Mouse (Mus musculus) limb, embryonic 13.5 days (tissue): ENCODE measurements around the gene Ttc41. TPM values are rescaled to one million over a fixed set of nuclear protein-coding genes. Genes with fewer than 3 reads are reported as not detected.

Experiments used
- ATAC-seq: fragments of 200-750 bp; cut with Nextera tagmentation; 2 replicates; pipeline ENCODE4 v1.8.0; 2017; ENCODE audit warnings: low read depth, moderate number of reproducible peaks, moderate TSS enrichment; ENCODE audit not compliant: low FRiP score
- H3K27ac ChIP-seq: fragments of 300-500 bp; sonication (generic); 2 replicates; pipeline ENCODE4 v1.5.1; 2015; ENCODE audit warnings: inconsistent platforms, mild to moderate bottlenecking, moderate library complexity
- H3K27me3 ChIP-seq: fragments of 300-500 bp; sonication (generic); 2 replicates; pipeline ENCODE4 v1.6.1; 2015; ENCODE audit warnings: mild to moderate bottlenecking, inconsistent platforms
- H3K36me3 ChIP-seq: fragments of 300-500 bp; sonication (generic); 2 replicates; pipeline ENCODE4 v1.6.1; 2015; ENCODE audit warnings: inconsistent platforms, mild to moderate bottlenecking, moderate library complexity
- H3K4me1 ChIP-seq: fragments of 300-500 bp; sonication (generic); 2 replicates; pipeline ENCODE4 v1.6.1; 2015; ENCODE audit warnings: inconsistent platforms
- H3K4me2 ChIP-seq: fragments of 300-500 bp; sonication (generic); replicated peaks from 2 replicates; pipeline ENCODE4 v1.6.1; 2015; ENCODE audit warnings: inconsistent platforms, mild to moderate bottlenecking, moderate library complexity
- H3K4me3 ChIP-seq: fragments of 300-500 bp; sonication (generic); 2 replicates; pipeline ENCODE4 v1.5.1; 2015; ENCODE audit warnings: moderate library complexity, mild to moderate bottlenecking, inconsistent platforms
- H3K9ac ChIP-seq: fragments of 300-500 bp; sonication (generic); 2 replicates; pipeline ENCODE4 v1.6.1; 2015; ENCODE audit warnings: mild to moderate bottlenecking, inconsistent platforms
- H3K9me3 ChIP-seq: fragments of 300-500 bp; sonication (generic); 2 replicates; pipeline ENCODE4 v1.6.1; 2016; ENCODE audit warnings: inconsistent platforms
- WGBS: fragments of 180-500 bp; shearing (Covaris S2); methylation state at CpG from one replicate; pipeline ENCODE4 v1.1.7; 2015; 5-methylcytosine and 5-hydroxymethylcytosine counted together
- polyA plus RNA-seq: library from polyadenylated mRNA; unstranded; fragments of >200 nt; fragmentation: Nextera tagmentation; extraction: Ambion mirVana; gene quantifications from 2 replicates; pipeline ENCODE4 v1.2.1, GENCODE M21; 2015

The Ttc41 gene
- polyA plus RNA-seq, 1 experiment from 2014 or later, result 1.7 TPM

DNA sequence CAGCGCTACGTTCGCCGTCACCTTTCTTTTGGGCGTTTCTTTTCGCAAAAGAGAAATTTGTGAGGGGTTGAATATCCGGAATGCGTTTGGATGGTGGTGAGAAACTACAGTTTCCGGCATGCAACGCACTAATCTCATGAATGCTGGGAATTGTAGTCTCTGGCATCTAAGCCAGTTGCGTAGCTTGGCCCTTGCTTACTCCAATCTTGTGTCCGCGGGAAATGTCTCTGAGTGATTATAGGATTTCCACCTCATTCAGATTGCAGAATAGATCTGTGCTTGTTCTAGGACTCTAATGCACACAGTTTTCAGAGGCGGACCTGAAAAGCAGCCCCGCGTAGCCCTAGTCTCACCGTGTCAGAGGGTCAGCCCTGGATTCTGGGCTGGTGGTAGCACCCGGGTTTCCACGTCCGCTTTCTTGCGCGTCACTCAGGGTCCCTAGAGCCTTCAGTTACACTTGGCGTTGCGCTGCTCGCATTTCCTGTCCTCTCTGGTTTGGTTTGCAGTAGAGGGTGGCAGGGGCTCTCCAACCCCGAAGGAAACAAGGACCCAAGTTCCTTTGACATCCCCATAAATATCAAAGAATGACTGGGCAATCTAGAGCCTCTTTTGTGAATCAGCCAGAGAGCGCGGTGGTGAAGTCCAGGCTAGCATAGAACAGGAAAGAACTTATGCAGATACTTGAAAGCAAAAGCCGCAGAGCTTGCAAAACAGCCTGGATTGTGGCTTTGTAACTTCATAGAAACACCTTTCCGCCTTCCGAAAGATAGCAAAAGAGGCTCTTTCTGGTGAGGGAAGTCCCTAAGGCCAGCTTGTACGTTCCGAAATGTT is 526 bp downstream of the Ttc41 start:
- 5% methylated on average over 33 of the region's 33 CpGs for WGBS
- Histone ChIP-seq H3K36me3 (peaks cover 27% of the 10 kb centered on the region), H3K4me3 (peak overlapping the region; percentile 90), H3K27me3 (no peaks in the 10 kb centered on the region), H3K9ac (peak overlapping the region; percentile 72), H3K27ac (peak overlapping the region; percentile 95), H3K4me1 (peaks cover 34% of the 10 kb centered on the region), H3K9me3 (no peaks in the 10 kb centered on the region), H3K4me2 (peak overlapping the region; percentile 93)
- peak; percentile 91 for ATAC-seq

DNA sequence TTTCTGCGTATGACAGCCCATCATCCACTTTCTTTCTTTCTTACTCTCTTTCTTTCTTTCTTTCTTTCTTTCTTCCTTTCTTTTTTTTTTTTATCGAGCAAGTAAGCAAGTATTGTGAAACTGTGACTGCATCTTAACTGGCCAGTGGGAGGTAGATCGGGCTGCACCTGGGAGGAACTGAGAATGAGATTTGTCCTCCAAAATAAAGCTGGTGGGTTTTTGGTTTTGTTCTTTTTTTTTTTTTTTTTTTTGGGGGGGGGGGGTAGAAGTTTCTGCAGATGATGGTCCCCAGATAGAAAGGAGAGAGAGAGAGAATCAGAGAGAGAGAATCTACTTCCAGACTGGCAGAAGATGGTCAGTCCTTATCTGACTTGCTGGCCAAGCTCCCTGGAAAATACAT is 1.5 kb downstream of the Ttc41 start:
- Histone ChIP-seq H3K4me2 (peak overlapping the region; percentile 93; the same call in 1 of the 2 replicates), H3K27ac (no peak overlapping the region), H3K27me3 (no peaks in the 10 kb centered on the region), H3K36me3 (peaks cover 18% of the 10 kb centered on the region), H3K9me3 (no peaks in the 10 kb centered on the region), H3K9ac (no peak overlapping the region), H3K4me3 (no peak overlapping the region), H3K4me1 (peaks cover 26% of the 10 kb centered on the region)
- WGBS, result 88% methylated on average over 3 of the region's 3 CpGs
- ATAC-seq, result no peak

DNA sequence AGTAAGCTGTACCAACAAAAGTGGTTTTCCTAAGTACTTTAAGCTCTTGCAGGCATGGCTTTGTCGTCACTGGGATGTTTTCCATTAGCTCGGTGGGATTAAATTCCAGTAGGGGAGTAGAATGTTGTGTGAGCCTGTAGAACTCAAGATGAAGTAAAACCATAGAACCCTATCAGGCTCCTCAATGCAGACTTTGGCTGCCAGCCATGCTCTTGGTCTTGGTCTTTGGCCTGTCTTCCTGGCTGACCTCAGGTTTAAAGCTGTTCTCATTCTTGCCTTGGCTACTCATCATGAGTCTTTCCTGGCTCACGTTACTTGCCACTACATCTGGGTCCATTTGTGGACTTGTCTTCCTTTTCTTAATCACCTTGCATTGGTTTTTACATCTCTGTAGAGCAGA is 6.5 kb downstream of the Ttc41 start:
- no peak overlapping the region for H3K4me2 ChIP-seq
- H3K27ac ChIP-seq, result no peak overlapping the region
- 57% methylated on average over 3 of the region's 3 CpGs for WGBS
- no peaks in the 10 kb centered on the region for H3K27me3 ChIP-seq
- H3K4me1 ChIP-seq, result no peaks in the 10 kb centered on the region
- no peaks in the 10 kb centered on the region for H3K36me3 ChIP-seq
- no peak overlapping the region for H3K9ac ChIP-seq
- ATAC-seq, result no peak
- H3K9me3 ChIP-seq, result no peaks in the 10 kb centered on the region
- no peak overlapping the region for H3K4me3 ChIP-seq

DNA sequence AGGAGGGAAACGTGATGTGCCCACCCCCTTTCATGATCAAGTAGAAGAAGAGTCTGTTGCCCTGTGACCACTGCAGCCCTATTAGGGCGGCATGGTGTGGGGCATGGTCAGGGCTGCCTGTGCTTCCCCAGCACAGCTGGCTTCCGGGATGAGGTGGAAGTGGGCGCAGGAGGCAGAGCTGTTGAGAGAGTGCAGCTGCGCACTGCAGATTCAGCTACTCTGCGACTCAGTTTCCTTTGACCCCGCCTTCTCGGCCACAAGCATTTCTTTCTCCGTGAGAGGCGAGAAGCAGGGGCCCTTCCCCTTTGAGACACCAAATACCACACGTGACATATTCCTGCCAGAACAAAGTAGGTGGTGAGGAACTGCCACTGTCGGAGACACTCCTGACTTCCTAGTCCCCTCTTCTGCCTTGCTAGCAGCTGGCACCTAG is 22.0 kb downstream of the Ttc41 start:
- no peaks in the 10 kb centered on the region for H3K36me3 ChIP-seq
- H3K4me1 ChIP-seq, result peaks cover 16% of the 10 kb centered on the region
- peak; percentile 71 for ATAC-seq
- peak overlapping the region; percentile 58 for H3K9ac ChIP-seq
- H3K27ac ChIP-seq, result peak overlapping the region; percentile 65; the same call in 1 of the 2 replicates
- H3K27me3 ChIP-seq, result no peaks in the 10 kb centered on the region
- peak overlapping the region; percentile 69 for H3K4me2 ChIP-seq
- H3K9me3 ChIP-seq, result no peaks in the 10 kb centered on the region
- WGBS, result 3% methylated on average over 12 of the region's 12 CpGs
- peak overlapping the region; percentile 37 for H3K4me3 ChIP-seq

DNA sequence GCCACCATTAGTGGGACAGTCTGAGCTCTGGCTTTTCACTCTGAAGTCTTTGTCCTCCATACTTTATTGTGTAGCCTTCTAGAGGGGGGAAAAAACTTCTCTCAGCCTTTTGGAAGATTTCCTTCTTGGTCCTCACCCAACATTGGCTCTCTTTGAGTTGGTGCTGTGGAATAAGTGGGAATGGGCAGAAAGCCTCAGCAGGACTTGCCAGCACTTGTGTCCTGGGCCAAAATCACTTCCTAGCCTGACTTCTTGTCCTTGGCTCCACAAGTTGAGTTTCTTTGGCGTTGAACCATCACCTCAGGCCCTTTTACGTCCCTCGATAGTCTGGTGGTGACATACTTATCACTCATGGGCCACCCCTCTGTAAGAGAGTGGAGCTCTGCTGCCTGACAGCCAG is 22.6 kb downstream of the Ttc41 start:
- no peaks in the 10 kb centered on the region for H3K9me3 ChIP-seq
- no peak overlapping the region for H3K9ac ChIP-seq
- no peaks in the 10 kb centered on the region for H3K27me3 ChIP-seq
- H3K4me2 ChIP-seq, result peak overlapping the region; percentile 69; the same call in 1 of the 2 replicates
- H3K4me1 ChIP-seq, result peaks cover 16% of the 10 kb centered on the region
- no peak for ATAC-seq
- H3K27ac ChIP-seq, result peak overlapping the region; percentile 65; the same call in 1 of the 2 replicates
- no peaks in the 10 kb centered on the region for H3K36me3 ChIP-seq
- no peak overlapping the region for H3K4me3 ChIP-seq
- WGBS, result 88% methylated on average over 3 of the region's 3 CpGs

DNA sequence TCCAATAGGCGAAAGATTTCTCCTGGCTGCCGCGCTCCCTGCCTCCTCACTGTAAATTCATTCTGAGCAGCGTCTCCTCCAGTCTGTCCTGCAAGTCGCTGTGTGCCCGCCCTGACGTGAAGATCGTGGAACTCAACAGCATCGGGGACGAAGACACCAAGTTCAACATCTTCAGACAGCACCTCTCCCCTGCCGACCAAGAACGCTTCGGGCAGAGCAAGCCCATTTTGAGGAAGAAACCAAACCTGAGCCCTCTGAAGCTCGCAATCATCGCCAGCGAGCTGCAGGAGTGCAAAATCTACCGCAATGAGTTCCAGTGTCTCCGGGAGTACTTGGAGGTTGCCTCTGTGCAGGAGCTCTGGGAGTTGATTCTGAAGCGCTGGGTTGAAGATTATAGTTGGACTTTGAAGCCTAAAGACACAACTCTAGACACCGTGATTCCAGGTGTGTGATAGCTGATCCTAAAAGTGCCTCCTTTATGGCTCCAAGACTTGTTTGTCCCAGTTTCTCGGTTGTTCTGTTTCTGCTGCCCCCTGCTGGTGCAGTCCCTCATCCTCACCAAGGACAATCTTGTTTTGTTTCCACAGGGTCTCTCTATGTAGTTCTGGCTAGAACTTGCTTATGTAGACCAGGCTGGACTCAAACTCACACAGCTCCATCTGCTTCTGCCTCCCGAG is 25.4 kb downstream of the Ttc41 start:
- peak; percentile 55; the same call in 1 of the 2 replicates for ATAC-seq
- Histone ChIP-seq H3K4me3 (peak overlapping the region; percentile 52), H3K9me3 (no peaks in the 10 kb centered on the region), H3K27ac (peak overlapping the region; percentile 33; the same call in 1 of the 2 replicates), H3K36me3 (no peaks in the 10 kb centered on the region), H3K4me1 (peaks cover 30% of the 10 kb centered on the region), H3K27me3 (no peaks in the 10 kb centered on the region), H3K9ac (peak overlapping the region; percentile 72), H3K4me2 (peak overlapping the region; percentile 69)
- WGBS, result 8% methylated on average over 22 of the region's 22 CpGs

DNA sequence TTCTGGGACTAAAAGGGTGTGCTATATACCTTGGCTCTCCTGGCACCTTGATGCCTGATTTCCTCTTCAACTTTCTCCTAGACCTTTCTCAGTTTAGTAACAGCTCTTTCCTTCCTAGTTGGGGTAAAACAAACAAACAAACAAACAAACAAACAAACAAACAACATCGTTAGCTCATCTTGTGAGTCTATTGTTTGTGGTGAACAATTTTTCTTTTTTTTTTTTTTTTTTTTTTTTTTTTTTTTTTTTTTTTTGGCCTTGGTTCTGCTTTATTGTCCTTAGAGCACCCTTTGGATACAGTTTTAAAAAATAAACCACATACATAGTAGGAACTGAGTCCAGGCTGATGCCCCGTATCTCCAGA is 25.9 kb downstream of the Ttc41 start:
- no peaks in the 10 kb centered on the region for H3K9me3 ChIP-seq
- H3K36me3 ChIP-seq, result no peaks in the 10 kb centered on the region
- 57% methylated on average over 2 of the region's 2 CpGs for WGBS
- H3K4me3 ChIP-seq, result no peak overlapping the region
- H3K4me2 ChIP-seq, result no peak overlapping the region
- no peak overlapping the region for H3K27ac ChIP-seq
- H3K9ac ChIP-seq, result no peak overlapping the region
- no peaks in the 10 kb centered on the region for H3K27me3 ChIP-seq
- ATAC-seq, result no peak
- H3K4me1 ChIP-seq, result peaks cover 30% of the 10 kb centered on the region

DNA sequence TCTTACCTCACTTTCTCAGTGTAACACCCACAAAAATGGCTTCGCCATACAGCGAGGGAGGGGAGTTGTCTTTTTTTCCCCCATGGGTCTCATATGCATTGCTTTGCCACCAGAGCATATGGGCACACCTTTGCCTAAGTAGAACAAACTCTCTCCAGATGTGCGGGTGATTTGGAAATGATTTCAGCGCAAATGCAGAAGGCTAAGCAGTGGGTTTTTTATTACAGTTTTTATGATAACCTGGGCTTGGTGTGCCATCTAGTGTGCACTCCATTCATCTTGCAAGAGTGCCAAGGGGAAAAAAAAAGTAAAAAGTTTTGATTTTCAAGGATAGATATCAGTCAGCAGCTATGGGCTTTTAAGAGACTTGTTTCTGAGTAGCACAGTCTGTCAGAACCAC is 29.4 kb downstream of the Ttc41 start:
- H3K4me2 ChIP-seq, result peak overlapping the region; percentile 30; the same call in 1 of the 2 replicates
- ATAC-seq, result no peak; the same call in 1 of the 2 replicates
- 35% methylated on average over 4 of the region's 4 CpGs for WGBS

DNA sequence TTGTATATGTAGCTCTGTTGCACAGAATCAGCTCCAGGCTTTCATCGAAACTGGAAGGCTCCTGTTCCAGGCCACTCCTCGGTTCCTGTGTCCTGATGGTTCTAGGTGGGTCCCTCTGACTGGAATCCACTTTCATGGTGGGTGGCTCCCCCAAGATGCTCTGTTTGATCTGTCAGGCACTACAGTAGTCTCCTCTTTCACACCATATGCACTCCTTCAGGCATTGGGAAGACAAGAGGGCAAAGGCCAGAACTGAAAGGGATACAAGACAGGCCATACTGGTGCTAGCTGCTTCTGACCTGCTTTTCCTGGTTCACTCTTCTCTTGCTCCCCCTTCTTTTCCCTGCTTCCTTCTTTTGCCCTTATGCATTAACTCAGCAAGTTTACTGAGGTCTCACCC is 37.3 kb downstream of the Ttc41 start:
- Histone ChIP-seq H3K9me3 (no peaks in the 10 kb centered on the region), H3K27me3 (no peaks in the 10 kb centered on the region)
- WGBS, result 83% methylated on average over 2 of the region's 2 CpGs

More for the DNA sequence above, 29.4 kb downstream of the Ttc41 start:
- Histone ChIP-seq H3K9ac (no peak overlapping the region), H3K4me3 (no peak overlapping the region), H3K27me3 (no peaks in the 10 kb centered on the region), H3K4me1 (peaks cover 14% of the 10 kb centered on the region; the same call in 1 of the 2 replicates), H3K36me3 (no peaks in the 10 kb centered on the region), H3K9me3 (no peaks in the 10 kb centered on the region), H3K27ac (no peak overlapping the region)

DNA sequence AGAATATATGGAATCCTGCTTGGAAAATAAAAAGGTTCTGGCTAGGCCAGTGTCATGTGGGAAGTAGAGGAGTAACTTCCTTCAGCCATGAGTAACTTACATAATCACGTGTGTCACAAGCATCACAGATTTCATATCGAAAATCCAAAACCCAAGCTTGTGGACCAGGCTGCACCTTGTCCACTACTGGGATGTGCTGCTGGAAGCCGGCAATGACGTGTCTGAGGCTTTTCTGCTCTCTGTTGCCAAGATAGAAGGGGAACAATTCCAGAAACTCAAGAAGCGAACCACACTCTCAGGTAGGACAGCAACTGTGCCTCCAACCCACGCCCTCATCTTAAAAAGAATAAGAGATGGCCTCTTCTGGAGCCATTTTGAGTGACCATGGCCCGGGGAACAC is 38.7 kb downstream of the Ttc41 start:
- Histone ChIP-seq H3K4me2 (no peak overlapping the region), H3K9me3 (no peaks in the 10 kb centered on the region), H3K4me1 (no peaks in the 10 kb centered on the region), H3K27ac (no peak overlapping the region), H3K9ac (no peak overlapping the region), H3K4me3 (no peak overlapping the region), H3K36me3 (no peaks in the 10 kb centered on the region), H3K27me3 (no peaks in the 10 kb centered on the region)
- 85% methylated on average over 7 of the region's 7 CpGs for WGBS
- ATAC-seq, result no peak

More for the DNA sequence above, 37.3 kb downstream of the Ttc41 start:
- no peak overlapping the region for H3K27ac ChIP-seq
- no peaks in the 10 kb centered on the region for H3K36me3 ChIP-seq
- H3K4me2 ChIP-seq, result no peak overlapping the region
- H3K9ac ChIP-seq, result no peak overlapping the region
- no peak overlapping the region for H3K4me3 ChIP-seq
- H3K4me1 ChIP-seq, result no peaks in the 10 kb centered on the region
- ATAC-seq, result no peak

DNA sequence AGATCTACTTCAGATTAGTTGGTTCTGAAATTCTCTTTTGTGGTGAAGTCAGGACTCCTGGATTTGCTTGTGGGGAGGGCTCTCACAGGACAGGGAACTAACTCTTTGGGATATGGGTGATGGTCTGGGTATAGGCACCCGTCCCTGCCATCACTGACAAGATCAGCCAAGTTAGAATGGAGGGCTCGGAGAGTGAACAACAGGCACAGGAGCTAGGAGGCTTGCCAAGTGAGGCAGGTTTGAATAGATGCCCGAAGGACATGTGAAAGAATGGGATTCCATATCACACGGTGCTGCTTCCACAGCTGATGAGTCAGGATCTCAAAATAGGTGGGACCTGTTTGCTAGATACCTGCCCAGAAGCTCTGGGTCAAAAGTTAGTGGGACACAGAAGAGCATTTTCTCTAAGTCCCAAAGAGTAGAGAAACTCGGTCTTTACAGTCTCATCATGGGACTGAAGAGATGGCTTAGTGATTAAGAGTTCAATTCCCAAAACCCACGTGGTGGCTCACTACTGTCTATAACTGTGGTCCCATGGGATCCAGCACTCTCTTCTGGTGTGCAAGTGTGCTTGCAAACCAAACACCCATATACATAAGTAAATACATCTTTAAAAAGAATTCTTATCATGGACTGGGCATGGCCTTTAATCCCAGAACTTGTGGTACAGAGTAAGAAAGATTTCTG is 50.3 kb downstream of the Ttc41 start:
- WGBS, result 81% methylated on average over 6 of the region's 6 CpGs
- ATAC-seq, result no peak

DNA sequence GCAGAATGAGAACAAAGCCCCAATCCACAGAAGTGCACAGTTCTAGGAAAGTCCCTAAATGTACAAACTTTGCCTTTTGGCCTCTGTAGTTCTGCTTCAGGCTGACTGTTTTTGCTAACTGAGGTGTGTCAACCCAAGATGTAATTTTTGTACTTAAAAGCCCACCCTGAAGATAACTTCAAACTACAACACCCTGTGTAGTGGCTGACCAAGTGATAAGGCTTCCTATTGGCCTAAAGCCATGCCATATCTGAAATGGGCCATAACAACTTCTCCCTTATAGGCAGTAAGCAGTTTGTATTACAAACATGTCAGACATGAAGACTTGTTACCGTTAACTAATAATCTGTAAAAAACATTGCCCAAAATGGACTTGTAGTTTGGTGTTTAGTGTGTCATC is 52.1 kb downstream of the Ttc41 start:
- WGBS, result 97% methylated on average over 1 of the region's 1 CpGs
- no peak for ATAC-seq

More for the DNA sequence above, 50.3 kb downstream of the Ttc41 start:
- Histone ChIP-seq H3K9me3 (no peaks in the 10 kb centered on the region), H3K27me3 (no peaks in the 10 kb centered on the region), H3K36me3 (no peaks in the 10 kb centered on the region), H3K4me2 (no peak overlapping the region), H3K9ac (no peak overlapping the region), H3K27ac (no peak overlapping the region), H3K4me1 (peaks cover 2% of the 10 kb centered on the region), H3K4me3 (no peak overlapping the region)

More for the DNA sequence above, 52.1 kb downstream of the Ttc41 start:
- Histone ChIP-seq H3K36me3 (no peaks in the 10 kb centered on the region), H3K9ac (no peak overlapping the region), H3K4me2 (no peak overlapping the region), H3K4me3 (no peak overlapping the region), H3K4me1 (peaks cover 15% of the 10 kb centered on the region), H3K9me3 (no peaks in the 10 kb centered on the region), H3K27me3 (no peaks in the 10 kb centered on the region), H3K27ac (no peak overlapping the region)
